Comparison of ENCODE assay signal across 30 mouse cellular contexts in genomic region chr2:158513821-158514336, GRCm38 (mm10). TPM values are rescaled to one million over a fixed set of nuclear protein-coding genes. Genes with fewer than 3 reads are reported as not detected.
DNase-seq lines count a peak whose midpoint lies in the region; ATAC-seq and TF ChIP-seq lines count a peak whose summit lies in the region.
"Had no signal": no experiment of that assay in that cellular context is flagged by ENCODE, and none has a peak within 500 bp of the region (broad histone marks: within the 10 kb centered on the region; RNA-seq: fewer than 3 reads in every experiment).

No protein-coding gene starts in this region.

- no peaks in the 10 kb centered on the region for H3K36me3 ChIP-seq in forebrain, embryonic 11.5 days (ENCODE audit: control insufficient read depth, insufficient read depth, low read length)
- no peaks in the 10 kb centered on the region for H3K36me3 ChIP-seq in forebrain, embryonic 12.5 days (replicated peaks)
- no peaks in the 10 kb centered on the region for H3K36me3 ChIP-seq in stomach, postnatal 0 days (ENCODE audit: control insufficient read depth, insufficient read depth, low read length)
- H3K36me3 ChIP-seq: embryonic facial prominence, embryonic 12.5 days; G1E; heart, embryonic 12.5 days; heart, embryonic 15.5 days; hindbrain, embryonic 10.5 days; hindbrain, embryonic 13.5 days had no signal

- H3K9me3 ChIP-seq in forebrain, embryonic 11.5 days (ENCODE audit: control insufficient read depth, low read length) = no peaks in the 10 kb centered on the region
- no peaks in the 10 kb centered on the region for H3K9me3 ChIP-seq in forebrain, embryonic 12.5 days
- no peaks in the 10 kb centered on the region for H3K9me3 ChIP-seq in stomach, postnatal 0 days (ENCODE audit: control insufficient read depth, low read length)
- H3K9me3 ChIP-seq: embryonic facial prominence, embryonic 12.5 days; G1E; heart, embryonic 12.5 days; heart, embryonic 15.5 days; hindbrain, embryonic 10.5 days; hindbrain, embryonic 13.5 days had no signal

- TF ChIP-seq EP300 in stomach, postnatal 0 days (optimal IDR thresholded peaks at IDR 0.05) = no peak

- 72% methylated on average over 12 of the region's 12 CpGs for WGBS in forebrain, embryonic 11.5 days
- WGBS in forebrain, embryonic 12.5 days = 71% methylated on average over 12 of the region's 12 CpGs
- 67% methylated on average over 12 of the region's 12 CpGs for WGBS in stomach, postnatal 0 days

- H3K27me3 ChIP-seq in forebrain, embryonic 11.5 days (ENCODE audit: control insufficient read depth, insufficient read depth, low read length) = no peaks in the 10 kb centered on the region
- H3K27me3 ChIP-seq in forebrain, embryonic 12.5 days = no peaks in the 10 kb centered on the region
- no peaks in the 10 kb centered on the region for H3K27me3 ChIP-seq in stomach, postnatal 0 days (ENCODE audit: control insufficient read depth, insufficient read depth, low read length)
- H3K27me3 ChIP-seq: CH12.LX; embryonic facial prominence, embryonic 12.5 days; heart, embryonic 12.5 days; heart, embryonic 15.5 days; hindbrain, embryonic 13.5 days; Patski had no signal

- no peak overlapping the region for H3K9ac ChIP-seq in forebrain, embryonic 11.5 days (ENCODE audit: low read length)
- H3K9ac ChIP-seq in forebrain, embryonic 12.5 days = no peak overlapping the region
- no peak overlapping the region for H3K9ac ChIP-seq in stomach, postnatal 0 days (ENCODE audit: low read length)
- H3K9ac ChIP-seq: embryonic facial prominence, embryonic 12.5 days; forebrain, postnatal 0 days; heart, embryonic 12.5 days; heart, embryonic 15.5 days; hindbrain, embryonic 13.5 days had no signal

- no peaks in the 10 kb centered on the region for H3K4me1 ChIP-seq in forebrain, embryonic 11.5 days (replicated peaks; ENCODE audit: control insufficient read depth, insufficient read depth, low read length)
- no peaks in the 10 kb centered on the region for H3K4me1 ChIP-seq in forebrain, embryonic 12.5 days
- no peaks in the 10 kb centered on the region for H3K4me1 ChIP-seq in stomach, postnatal 0 days (replicated peaks; ENCODE audit: control insufficient read depth, insufficient read depth)
- H3K4me1 ChIP-seq: embryonic facial prominence, embryonic 12.5 days; hindbrain, embryonic 10.5 days; hindbrain, embryonic 13.5 days had no signal

- no peak for ATAC-seq in forebrain, embryonic 11.5 days (replicated peaks; ENCODE audit: low FRiP score)
- no peak for ATAC-seq in forebrain, embryonic 12.5 days (ENCODE audit: low FRiP score)
- no peak for ATAC-seq in stomach, postnatal 0 days (ENCODE audit: low FRiP score, low TSS enrichment)
- ATAC-seq: forebrain, embryonic 14.5 days; forebrain, postnatal 0 days; hindbrain, embryonic 16.5 days; Patski had no signal

- H3K4me3 ChIP-seq in forebrain, embryonic 11.5 days (ENCODE audit: low read depth, low read length) = no peak overlapping the region
- no peak overlapping the region for H3K4me3 ChIP-seq in forebrain, embryonic 12.5 days (replicated peaks)
- H3K4me3 ChIP-seq in stomach, postnatal 0 days (ENCODE audit: low read depth, low read length) = no peak overlapping the region
- H3K4me3 ChIP-seq: embryonic facial prominence, embryonic 12.5 days; erythroblast, embryonic 14.5 days; heart, embryonic 12.5 days; heart, embryonic 15.5 days; hindbrain, embryonic 10.5 days; hindbrain, embryonic 13.5 days had no signal

- DNase-seq in forebrain, embryonic 11.5 days (ENCODE audit: low spot score) = peak; percentile 22
- DNase-seq in lung, postnatal 36 days = peak; percentile 32
- no peak for DNase-seq in lung, postnatal 14 days
- peak; percentile 49 for DNase-seq in retina, postnatal 1 day
- DNase-seq in stomach, postnatal 0 days (ENCODE audit: low spot score) = peak; percentile 10
- no peak for DNase-seq in right cerebral cortex, postnatal 4 days
- DNase-seq: adrenal gland, postnatal 10 days; adrenal gland, postnatal 36 days; B cell, adult 2 months; cerebellum, adult 18-20 months; cerebellum, adult 9-10 months; cerebellum, postnatal 14 days; forebrain, postnatal 0 days; gastrocnemius, postnatal 25 days; heart, adult 18-20 months; heart, postnatal 10 days; heart, postnatal 36 days had no signal

- TF ChIP-seq CTCF in stomach, postnatal 0 days (IDR thresholded peaks at IDR 0.05; ENCODE audit: low read depth) = no peak

- no peak overlapping the region for H3K4me2 ChIP-seq in forebrain, embryonic 11.5 days (ENCODE audit: low read depth, low read length, severe bottlenecking)
- no peak overlapping the region for H3K4me2 ChIP-seq in forebrain, embryonic 12.5 days
- no peak overlapping the region for H3K4me2 ChIP-seq in stomach, postnatal 0 days (replicated peaks; ENCODE audit: low read depth)
- H3K4me2 ChIP-seq: embryonic facial prominence, embryonic 12.5 days; heart, embryonic 12.5 days; heart, embryonic 15.5 days; hindbrain, embryonic 13.5 days had no signal

- H3K27ac ChIP-seq in forebrain, embryonic 11.5 days (ENCODE audit: low read depth, low read length) = no peak overlapping the region
- no peak overlapping the region for H3K27ac ChIP-seq in forebrain, embryonic 12.5 days
- no peak overlapping the region for H3K27ac ChIP-seq in stomach, postnatal 0 days (replicated peaks)
- H3K27ac ChIP-seq: embryonic facial prominence, embryonic 12.5 days; heart, embryonic 15.5 days; hindbrain, embryonic 10.5 days; hindbrain, embryonic 13.5 days had no signal

RNA-seq across cellular contexts. Expression of gene Arhgap40, which starts 1.3 kb away (rescaled TPM):
- 0.15 TPM in 1 of 2 replicates, not detected in the other for polyA plus RNA-seq in forebrain, embryonic 11.5 days (2014; fragmentation: Nextera tagmentation; extraction: Ambion mirVana)
- 0.36 and 0.81 TPM in 2 replicates for polyA plus RNA-seq in forebrain, embryonic 12.5 days (2016; fragmentation: Nextera tagmentation; extraction: Ambion mirVana)
- 11.4 and 12.7 TPM in 2 replicates for polyA plus RNA-seq in stomach, postnatal 0 days (2015; fragmentation: Nextera tagmentation; extraction: Ambion mirVana)
- polyA plus RNA-seq: erythroblast, embryonic 14.5 days; G1E; heart, embryonic 15.5 days had no signal

RNA-seq across cellular contexts. Expression of gene Adig, which starts 11.5 kb away (rescaled TPM):
- not detected in 2 replicates for polyA plus RNA-seq in forebrain, embryonic 11.5 days (2014; fragmentation: Nextera tagmentation; extraction: Ambion mirVana)
- polyA plus RNA-seq in forebrain, embryonic 12.5 days (2016; fragmentation: Nextera tagmentation; extraction: Ambion mirVana) = not detected in 2 replicates
- 2.3 and 2.9 TPM in 2 replicates for polyA plus RNA-seq in stomach, postnatal 0 days (2015; fragmentation: Nextera tagmentation; extraction: Ambion mirVana)
- polyA plus RNA-seq: embryonic facial prominence, embryonic 12.5 days; erythroblast, embryonic 14.5 days; forebrain, embryonic 14.5 days; forebrain, postnatal 0 days; frontal cortex, adult 2 months; G1E; heart, embryonic 12.5 days; heart, embryonic 15.5 days; hindbrain, embryonic 10.5 days; hindbrain, embryonic 13.5 days; hindbrain, embryonic 16.5 days; Patski had no signal

Comparison
In these comparisons a context has a peak if more than half of its experiments do, and no peak if none do; other contexts are left out.
1. DNase-seq: peak in forebrain, embryonic 11.5 days (single experiment), lung, postnatal 36 days (single experiment), retina, postnatal 1 day (single experiment) and stomach, postnatal 0 days (single experiment); none in lung, postnatal 14 days (single experiment) and right cerebral cortex, postnatal 4 days (single experiment).